Mouse (Mus musculus) ovary, postnatal 14 days (tissue): Measurements from ENCODE around the gene Ubqln1.

Experiments
- DNase-seq: peaks from one replicate; pipeline ENCODE4 v3.0.0; 2022; ENCODE audit warnings: low spot score

The Ubqln1 gene

DNA sequence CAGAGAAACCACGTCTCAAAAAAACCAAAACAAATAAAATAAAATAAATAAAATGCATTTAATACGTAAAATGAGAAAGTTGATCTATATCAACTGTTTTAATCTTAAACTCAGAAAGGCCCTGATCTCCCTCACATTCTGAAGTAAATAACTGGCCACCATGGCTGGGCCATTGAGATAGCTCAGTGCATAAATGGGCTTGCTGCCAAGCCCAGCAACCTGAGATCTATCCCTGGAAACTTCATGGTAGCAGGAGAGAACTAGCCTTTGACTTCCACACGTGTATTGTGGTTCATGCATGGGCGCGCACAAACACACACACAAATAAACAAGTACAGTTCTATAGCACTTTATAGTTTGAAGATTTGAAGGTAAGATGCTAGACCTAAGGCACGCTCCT, 14.1 kb downstream of the Ubqln1 start:
- DNase-seq: no peak

GRCm38 (mm10) chr13:58197981-58198640, 17.3 kb downstream of the Ubqln1 start:
- DNase-seq: no peak

DNA sequence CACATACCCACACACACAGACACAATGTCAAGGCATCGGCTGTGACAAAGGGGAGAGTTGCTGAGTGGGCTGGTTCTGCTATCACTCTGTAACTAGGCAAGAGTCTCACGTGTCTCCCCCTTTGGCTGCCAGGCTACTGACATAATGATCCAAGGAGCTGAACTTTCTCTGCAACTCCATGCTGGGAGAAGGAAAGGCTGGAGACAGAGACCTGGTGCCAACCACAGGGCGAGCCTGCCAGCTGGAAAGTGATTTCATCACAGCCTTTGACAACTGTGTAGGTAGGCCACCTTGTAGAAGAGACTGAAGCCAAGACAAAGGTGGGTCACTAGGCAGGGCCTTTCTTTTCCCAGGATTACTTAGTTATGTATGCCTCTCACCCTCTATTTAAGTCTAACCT, 18.2 kb downstream of the Ubqln1 start:
- no peak for DNase-seq

- DNase-seq: no peak
Observed at GRCm38 (mm10) chr13:58194908-58195307, 20.5 kb downstream of the Ubqln1 start.

GRCm38 (mm10) chr13:58193221-58193620, 22.2 kb downstream of the Ubqln1 start:
- DNase-seq: no peak

DNA sequence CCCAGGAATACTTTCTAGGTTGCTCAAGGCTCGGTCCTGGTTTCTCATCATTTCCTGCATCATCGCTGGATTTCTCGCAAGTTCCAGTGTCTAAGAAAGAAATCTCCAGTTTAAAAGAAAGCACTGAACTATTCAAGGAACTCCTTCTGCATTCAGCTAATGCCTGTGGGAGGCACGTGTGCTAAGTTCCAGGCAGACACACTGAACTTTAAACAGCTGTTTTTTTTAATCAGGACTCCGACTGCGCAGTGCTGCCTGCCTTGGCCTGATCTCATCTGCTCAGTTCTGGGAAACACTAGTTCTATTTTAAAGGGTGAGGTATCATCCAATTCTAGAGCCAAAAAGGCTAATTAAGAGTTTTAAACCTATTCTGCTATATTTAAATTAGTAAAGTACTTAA, 23.3 kb downstream of the Ubqln1 start:
- DNase-seq: no peak

DNA sequence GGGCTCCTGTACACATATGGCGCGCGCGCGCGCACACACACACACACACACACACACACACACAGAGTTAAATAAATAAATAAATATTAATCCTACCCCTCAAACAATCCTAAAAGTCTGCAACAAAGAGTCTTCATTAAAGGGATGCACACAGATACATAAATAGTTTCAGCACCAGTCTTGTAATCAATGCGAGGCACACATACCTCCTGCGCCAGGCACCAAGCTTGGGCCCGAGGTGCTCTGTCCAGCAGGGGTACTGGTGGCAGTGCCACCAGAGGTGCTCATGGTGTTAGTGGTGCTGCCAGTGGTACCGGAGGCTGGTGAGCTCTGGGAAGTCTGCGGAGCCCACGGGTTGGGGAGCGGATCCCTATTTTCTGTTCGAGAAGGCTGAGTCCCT, 23.9 kb downstream of the Ubqln1 start:
- no peak for DNase-seq

DNA sequence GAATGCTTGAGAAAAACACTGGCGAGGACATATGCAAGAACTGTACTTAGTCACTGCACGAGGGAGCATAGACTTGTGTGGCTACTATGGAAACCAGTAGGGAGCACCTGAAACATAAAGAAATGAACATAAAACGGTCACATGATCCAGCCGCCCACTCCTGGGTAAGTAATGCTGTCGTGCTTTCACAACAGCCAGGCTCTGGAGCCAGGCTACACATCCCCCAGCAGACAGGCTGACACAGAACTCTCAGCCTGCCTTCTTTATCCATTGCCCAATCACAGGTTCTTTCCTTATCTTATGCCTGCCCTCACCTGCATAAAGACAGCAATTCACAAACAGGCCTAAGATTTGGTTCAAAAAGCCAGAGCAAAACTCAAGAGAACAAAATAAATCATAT, 26.0 kb downstream of the Ubqln1 start:
- no peak for DNase-seq

DNA sequence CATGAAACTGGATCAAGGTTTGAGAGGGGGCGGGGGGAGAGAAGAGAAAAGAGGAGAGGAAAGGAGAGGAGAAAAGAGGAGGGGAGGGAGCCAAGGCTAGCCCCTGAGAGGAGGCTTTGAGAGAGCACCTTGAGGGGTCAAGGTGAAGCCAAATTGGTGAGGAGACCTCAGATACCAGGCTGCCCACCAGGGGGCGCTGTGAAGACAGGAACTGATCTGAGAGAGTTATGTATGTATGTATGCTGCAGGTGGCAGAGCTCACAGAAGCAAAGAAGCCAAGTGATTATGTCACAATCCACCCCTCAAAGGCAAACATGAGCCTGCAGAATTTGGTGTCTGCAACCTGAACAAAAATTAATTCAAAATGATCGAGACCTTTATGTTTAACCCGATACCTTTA, 27.0 kb downstream of the Ubqln1 start:
- DNase-seq: peak; percentile 78

- DNase-seq: no peak
Observed at GRCm38 (mm10) chr13:58187751-58188150, 27.7 kb downstream of the Ubqln1 start.

DNA sequence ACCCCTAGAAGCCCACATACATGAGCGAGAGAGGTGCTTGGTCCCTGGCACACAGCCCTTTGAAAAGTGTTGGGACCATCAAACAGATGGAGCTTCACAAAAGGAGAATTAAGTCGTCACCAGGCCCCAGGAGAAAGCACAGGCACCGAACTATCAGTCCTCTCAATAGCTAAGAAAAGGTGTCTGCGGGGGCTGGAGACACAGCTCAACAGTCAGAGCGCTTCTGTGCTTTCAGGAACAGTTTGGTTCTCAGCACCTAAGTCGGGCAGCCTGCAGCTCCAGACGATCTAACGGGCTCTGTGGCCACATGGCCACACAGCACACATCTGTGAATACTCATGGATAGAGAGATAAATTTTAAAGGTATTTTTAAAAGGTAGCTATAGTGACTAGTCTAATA, 29.2 kb downstream of the Ubqln1 start:
- DNase-seq: no peak

GRCm38 (mm10) chr13:58184111-58184510, 31.3 kb downstream of the Ubqln1 start:
- DNase-seq: no peak

DNA sequence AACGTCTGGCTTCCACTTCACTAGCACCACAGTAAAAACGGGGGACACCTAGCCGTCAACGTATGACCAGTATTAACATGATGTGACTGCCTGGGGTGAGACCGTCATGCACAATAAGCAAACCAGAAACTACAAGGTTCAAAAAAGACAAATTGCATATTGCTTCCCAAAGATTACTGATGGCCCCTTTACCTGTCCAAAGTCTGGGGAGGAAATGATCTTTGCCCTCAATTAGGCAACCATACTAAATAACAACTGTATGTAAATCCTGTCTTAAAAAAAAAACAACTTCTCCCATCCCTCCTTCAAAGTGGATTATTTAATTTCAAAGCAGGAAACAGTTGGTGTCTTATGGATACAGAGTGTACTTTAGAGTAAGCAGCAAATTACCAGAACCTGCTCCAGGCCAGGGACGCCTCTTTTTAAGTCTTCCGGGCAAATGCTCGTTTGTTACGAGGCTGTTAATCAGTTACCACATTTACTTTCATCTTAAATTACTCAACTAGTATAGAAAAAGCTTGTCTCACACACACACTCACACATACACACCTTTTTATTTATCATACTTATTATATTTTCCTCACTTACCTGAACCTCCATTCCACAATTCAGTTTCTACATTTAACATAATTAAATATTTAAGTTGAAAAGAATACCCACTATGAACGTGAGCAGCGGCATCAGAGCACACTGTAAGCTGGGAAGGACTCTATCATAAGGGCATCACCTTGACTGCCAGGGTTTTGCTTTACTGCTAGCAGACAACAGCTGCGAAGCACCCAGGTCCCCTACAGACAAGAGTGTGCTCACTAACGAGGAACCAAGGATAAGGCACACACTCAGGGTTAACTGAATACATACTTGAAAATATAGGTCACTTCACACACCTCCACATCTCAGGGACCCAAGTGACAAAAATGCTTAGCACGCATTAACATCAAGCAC, 33.6 kb downstream of the Ubqln1 start:
- DNase-seq: no peak

- peak; percentile 100 for DNase-seq
Observed at GRCm38 (mm10) chr13:58177511-58178208, 37.8 kb downstream of the Ubqln1 start.

GRCm38 (mm10) chr13:58176105-58176504, 39.3 kb downstream of the Ubqln1 start:
- DNase-seq: no peak

- no peak for DNase-seq
Observed at GRCm38 (mm10) chr13:58168119-58168518, 47.3 kb downstream of the Ubqln1 start.

DNA sequence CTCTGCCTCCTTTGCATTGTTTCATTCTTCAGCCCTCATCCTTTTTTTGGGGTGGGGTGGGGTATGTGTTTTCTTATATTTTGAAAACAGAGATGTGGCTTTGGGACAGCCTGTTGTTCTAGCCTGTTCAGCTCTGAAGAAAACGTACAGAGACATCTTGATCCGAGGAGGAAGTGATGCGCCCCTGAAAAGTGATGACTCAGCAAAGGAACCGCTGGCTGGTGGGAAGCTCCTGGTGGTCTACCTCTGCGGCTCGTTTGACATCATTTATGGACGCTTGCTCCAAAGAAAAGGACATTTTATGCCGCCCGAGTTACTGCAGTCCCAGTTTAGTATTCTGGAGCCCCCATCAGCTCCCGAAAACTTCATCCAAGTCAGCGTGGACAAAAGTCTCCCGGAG, 52.1 kb downstream of the Ubqln1 start:
- no peak for DNase-seq

DNA sequence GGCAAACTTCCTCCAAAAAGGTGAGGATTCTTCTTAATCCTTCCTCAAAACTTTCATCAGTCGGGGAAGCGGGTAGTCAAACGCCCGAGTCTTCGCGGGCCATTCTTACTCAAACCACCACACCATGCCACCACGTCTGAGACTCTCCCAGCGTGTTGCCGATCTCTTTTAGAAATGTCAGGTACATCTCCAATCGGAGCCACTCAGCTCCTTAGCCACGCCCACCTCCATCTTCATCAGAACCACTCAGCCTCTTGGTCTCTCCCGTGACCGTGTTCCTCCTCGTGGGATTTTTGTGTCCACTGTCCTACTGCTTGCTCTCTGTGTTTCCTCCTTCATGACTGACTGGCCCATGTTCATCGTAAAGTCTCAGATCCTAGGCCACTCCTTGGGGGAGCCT, 54.7 kb downstream of the Ubqln1 start:
- no peak for DNase-seq

DNA sequence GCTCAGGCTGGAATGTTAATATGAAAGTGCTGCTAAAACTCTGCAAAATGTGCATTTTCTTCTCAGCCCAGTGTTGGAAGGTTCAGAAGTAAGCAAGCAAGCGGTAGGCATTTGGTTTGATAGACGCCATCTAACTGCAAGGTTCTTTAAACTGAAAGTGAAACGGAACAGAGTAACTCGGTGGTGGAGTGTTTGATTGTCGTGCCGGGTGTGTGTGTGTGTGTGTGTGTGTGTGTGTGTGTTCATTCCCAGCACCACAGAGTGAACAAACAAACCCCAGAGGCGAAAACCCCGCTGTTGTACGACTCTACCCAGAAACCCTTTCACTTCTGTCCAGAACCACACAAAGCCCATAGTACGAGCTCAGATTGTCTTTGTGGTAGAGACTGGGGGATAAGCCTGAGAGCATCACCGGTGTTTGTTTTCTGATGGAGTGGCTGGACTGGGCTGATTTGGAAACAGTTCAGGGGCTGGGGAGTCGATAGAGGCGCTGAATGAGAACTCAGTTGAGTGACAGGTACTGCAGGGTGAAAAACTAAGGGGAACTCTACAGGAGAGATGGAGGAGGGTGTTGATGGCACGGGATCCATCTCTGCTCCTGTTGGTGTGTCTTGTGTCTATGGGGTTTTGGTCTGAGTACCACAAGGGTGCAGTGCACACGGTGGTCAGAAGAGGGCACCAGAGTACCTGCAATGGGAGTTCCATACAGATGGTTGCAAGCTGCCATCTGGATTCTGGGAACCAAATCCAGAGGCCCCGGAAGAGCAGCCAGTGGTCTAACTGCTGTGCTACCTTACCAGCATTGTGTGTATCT, 57.1 kb downstream of the Ubqln1 start:
- DNase-seq: peak; percentile 84

DNA sequence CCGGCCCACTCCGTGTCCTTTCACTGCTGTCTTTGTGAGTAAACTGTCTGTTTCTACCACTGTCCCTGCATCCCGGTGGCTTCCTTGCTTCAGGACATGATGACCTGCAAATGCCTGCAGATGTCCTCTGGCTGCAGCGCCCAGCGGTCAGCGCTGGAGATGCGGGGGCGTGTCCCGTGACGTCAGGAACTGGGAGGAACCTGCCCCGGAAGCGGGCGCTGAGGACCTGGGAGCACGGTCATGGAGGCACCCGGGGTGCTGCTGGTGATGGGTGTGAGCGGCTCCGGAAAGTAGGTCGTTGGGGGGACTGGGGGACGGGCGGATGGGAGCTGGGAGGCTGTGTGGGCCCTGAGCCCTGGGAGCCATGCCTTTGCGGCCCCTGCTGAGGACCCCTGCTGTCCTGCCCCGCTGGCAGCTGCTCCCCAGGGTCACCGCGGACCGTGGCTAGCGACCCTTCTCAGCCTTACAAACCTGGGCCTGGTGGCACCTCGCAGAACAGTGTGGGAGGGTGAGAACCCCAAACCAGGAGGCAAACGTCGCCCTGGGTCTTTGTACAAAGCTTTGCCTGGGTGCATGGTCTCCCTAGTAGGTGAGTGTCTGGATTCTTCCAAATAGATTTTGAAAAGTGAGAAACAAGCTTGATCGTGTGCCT, 57.9 kb downstream of the Ubqln1 start, which contains the start of gene Idnk:
Idnk (plus strand) TSS at position 203 of the 652 bp plus-strand sequence.
- peak; percentile 86 for DNase-seq

GRCm38 (mm10) chr13:58157036-58157435, 58.4 kb downstream of the Ubqln1 start:
- DNase-seq: no peak
